Mouse (Mus musculus): ENCODE measurements around the gene Tcaf1. TPM values are rescaled to one million over a fixed set of nuclear protein-coding genes. Genes with fewer than 3 reads are reported as not detected.

The Tcaf1 gene
- polyA plus RNA-seq (2015; fragmentation: Nextera tagmentation; extraction: Ambion mirVana) = 206 and 210 TPM in 2 replicates

DNA sequence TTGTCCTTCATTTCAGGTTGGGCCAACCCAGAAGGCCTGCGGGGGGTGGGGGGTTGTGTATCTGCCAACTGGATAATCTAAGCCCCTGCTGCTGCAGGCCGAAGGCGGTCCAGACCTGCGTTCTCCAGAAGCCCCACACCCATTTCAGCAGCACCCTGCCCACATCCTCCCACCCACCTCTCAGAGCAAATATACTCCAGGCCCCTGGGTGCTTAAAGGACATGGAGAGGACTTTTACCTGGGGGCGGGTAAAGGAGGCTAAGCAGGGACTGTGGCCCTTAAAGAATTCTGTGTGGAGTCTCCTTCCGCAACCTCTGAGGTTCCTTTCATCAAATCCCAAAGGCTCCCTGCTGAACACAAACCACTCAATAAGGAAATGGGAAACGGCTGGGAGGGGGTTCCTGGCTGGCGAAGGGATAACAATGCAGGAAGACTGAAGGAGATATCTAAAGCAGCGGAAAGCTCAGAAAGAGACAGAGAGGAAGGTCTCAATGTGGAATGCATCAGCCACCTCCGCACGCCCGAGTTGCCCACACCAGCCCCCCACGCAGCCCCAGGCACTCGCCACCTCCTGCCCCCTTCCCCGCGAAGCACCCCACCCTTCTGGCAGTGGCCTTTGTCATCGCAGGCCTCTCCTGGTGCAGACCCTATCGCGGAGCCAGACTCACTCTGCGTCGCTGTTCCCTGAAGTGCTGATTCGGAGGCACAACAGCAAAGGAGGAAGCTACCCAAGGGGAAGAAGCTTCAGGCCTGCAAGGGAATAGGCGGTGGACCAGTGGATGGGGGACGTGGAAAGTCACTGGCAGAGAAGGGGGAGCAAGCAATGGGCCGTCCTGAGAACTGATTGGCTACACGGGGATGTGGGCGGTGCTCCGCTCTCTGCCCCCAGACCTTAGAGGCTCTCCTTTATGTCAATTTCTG, at the start of gene Tcaf1:
TSS of gene Tcaf1 (minus strand) at position 798 of the 921 bp plus-strand sequence.
- peak within 1 kb of the TSS; percentile 99 for H3K9ac ChIP-seq (replicated peaks)
- ATAC-seq (replicated peaks) = peak; percentile 100
- peak within 1 kb of the TSS; percentile 67 for H3K4me2 ChIP-seq (replicated peaks)
- peak within 1 kb of the TSS; percentile 99 for H3K27ac ChIP-seq (replicated peaks)
- no peaks in the 10 kb centered on the region for H3K9me3 ChIP-seq
- no peaks in the 10 kb centered on the region for H3K36me3 ChIP-seq
- peak within 1 kb of the TSS; percentile 85 for H3K4me3 ChIP-seq
- H3K4me1 ChIP-seq = peaks cover 25% of the 10 kb centered on the region
- under 1% methylated on average over 28 of the region's 28 CpGs for WGBS
- H3K27me3 ChIP-seq = no peaks in the 10 kb centered on the region

DNA sequence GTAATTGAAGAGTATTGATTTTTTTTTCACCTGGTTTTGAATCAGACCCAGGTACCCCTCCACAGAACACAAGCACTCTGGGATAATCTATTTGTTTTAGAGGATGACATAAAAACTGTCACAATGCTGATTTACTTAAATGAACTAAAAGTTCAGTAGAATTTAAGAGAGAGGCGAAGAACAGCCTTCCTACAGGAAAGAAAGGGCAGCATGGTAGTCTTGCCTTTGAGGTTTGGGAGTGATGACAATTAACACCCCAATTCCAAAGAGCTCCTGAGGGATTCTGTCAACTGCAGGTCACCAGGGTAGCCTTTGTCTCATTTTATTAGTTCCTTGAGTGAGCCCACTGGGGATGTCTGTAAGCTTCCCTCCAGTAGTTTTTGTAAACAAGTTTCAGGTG, 46.2 kb upstream of the Tcaf1 start, which contains the start of gene Olfr38:
TSS of gene Olfr38 (plus strand) at position 301 of the 400 bp plus-strand sequence.
- ATAC-seq (replicated peaks) = no peak

DNA sequence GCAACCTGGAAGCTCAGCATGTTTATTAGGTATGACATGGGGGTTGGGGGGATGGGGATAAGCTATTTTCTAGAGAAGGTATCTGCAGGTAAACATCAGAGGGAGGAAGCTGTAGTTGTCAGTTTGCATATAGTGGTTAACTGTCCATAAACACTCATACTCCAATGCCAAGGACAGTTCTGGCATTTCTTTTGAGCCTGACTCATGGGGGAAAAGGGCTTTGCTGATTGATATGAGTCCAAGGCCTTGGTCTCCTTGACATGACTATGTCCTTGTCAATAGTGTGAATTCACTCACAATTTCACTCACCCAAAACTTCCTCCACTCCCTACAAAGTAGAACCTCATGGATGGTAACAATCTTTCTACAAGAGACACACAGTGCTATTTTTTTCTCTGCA, 38.0 kb upstream of the Tcaf1 start:
- H3K27ac ChIP-seq (replicated peaks) = no peak overlapping the region
- H3K27me3 ChIP-seq = no peaks in the 10 kb centered on the region
- H3K36me3 ChIP-seq = no peaks in the 10 kb centered on the region
- H3K4me2 ChIP-seq (replicated peaks) = no peak overlapping the region
- no peak for ATAC-seq (replicated peaks)
- no peaks in the 10 kb centered on the region for H3K9me3 ChIP-seq
- no peak overlapping the region for H3K4me3 ChIP-seq
- H3K9ac ChIP-seq (replicated peaks) = no peak overlapping the region
- H3K4me1 ChIP-seq = no peaks in the 10 kb centered on the region

More for the DNA sequence above, 46.2 kb upstream of the Tcaf1 start, which contains the start of gene Olfr38:
- Histone ChIP-seq H3K4me1 (no peaks in the 10 kb centered on the region), H3K27me3 (no peaks in the 10 kb centered on the region), H3K27ac (replicated peaks) (no peak within 1 kb of the TSS), H3K36me3 (no peaks in the 10 kb centered on the region), H3K4me2 (replicated peaks) (no peak within 1 kb of the TSS), H3K4me3 (no peak within 1 kb of the TSS), H3K9ac (replicated peaks) (no peak within 1 kb of the TSS), H3K9me3 (no peaks in the 10 kb centered on the region)
- WGBS = 56% methylated on average over 1 of the region's 1 CpGs

DNA sequence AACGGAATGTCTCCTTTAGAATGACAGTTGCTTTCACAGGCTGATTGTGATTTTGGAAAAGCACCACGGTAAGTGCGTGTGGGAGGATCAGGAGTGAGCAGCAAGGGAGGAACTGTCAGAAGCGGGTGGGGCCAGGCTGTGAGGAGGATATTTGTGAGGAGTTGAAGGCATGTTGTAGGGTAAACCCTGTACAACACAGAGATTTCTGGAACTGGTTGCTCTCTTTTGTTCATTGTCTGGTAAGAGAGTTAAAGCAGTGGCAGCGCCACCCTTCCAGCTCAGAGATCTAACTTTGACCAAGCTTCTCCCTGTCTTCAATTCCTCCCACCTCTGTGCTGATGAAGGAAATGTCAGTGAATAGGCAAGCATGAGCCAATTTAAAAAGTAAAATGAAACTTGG, 32.4 kb upstream of the Tcaf1 start:
- 82% methylated on average over 5 of the region's 5 CpGs for WGBS
- H3K27ac ChIP-seq (replicated peaks) = no peak overlapping the region
- no peak for ATAC-seq (replicated peaks)

DNA sequence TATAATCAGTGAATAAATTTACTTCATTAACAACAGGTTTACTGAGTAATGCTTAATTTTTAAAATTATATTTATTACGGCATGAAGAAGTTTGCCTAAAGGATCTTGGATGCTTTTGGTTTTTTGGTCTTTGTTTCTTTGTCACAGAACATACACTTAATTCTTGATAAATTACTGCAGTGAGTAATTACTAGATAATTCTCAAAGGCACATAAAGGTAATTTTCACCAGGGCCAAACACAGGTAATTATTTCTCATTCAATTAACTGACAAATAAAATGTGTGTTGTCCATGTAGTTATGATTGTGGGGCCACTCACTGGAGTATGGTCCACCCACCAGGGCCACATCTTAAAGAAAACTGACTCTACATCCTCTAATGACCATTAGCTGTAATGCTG, 29.2 kb upstream of the Tcaf1 start, which contains the start of gene Olfr453:
TSS of gene Olfr453 (plus strand) at position 301 of the 400 bp plus-strand sequence.
- H3K9ac ChIP-seq (replicated peaks) = no peak within 1 kb of the TSS
- no peaks in the 10 kb centered on the region for H3K4me1 ChIP-seq
- 94% methylated on average over 1 of the region's 1 CpGs for WGBS

More for the DNA sequence above, 32.4 kb upstream of the Tcaf1 start:
- Histone ChIP-seq H3K9ac (replicated peaks) (no peak overlapping the region), H3K4me1 (no peaks in the 10 kb centered on the region), H3K36me3 (no peaks in the 10 kb centered on the region), H3K4me3 (no peak overlapping the region), H3K9me3 (no peaks in the 10 kb centered on the region), H3K27me3 (no peaks in the 10 kb centered on the region), H3K4me2 (replicated peaks) (no peak overlapping the region)

DNA sequence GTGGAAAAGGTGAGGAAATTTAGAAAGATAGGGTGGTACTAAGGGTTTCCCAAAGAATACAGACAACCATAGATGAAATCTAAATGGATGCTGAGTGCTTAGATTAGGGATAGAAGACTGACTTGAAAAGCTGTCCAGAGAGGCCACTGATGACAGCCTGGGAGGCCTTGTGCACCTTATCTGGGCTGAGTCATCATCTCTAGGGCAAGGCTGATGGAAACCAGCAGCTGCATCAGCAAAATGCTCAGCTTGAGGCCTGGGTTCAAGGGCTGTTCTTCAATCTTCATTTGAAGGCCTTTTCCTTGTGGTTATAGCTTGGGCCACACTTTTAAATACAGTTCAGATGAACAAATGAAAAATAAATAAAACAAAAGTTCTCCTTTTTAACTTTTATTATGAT, 8.1 kb upstream of the Tcaf1 start:
- Histone ChIP-seq H3K36me3 (no peaks in the 10 kb centered on the region), H3K4me2 (replicated peaks) (no peak overlapping the region), H3K9me3 (no peaks in the 10 kb centered on the region), H3K9ac (replicated peaks) (no peak overlapping the region), H3K27ac (replicated peaks) (no peak overlapping the region), H3K27me3 (no peaks in the 10 kb centered on the region), H3K4me1 (no peaks in the 10 kb centered on the region), H3K4me3 (no peak overlapping the region)
- no peak for ATAC-seq (replicated peaks)

More for the DNA sequence above, 29.2 kb upstream of the Tcaf1 start, which contains the start of gene Olfr453:
- no peak for ATAC-seq (replicated peaks)
- Histone ChIP-seq H3K4me3 (no peak within 1 kb of the TSS), H3K36me3 (no peaks in the 10 kb centered on the region), H3K4me2 (replicated peaks) (no peak within 1 kb of the TSS), H3K9me3 (no peaks in the 10 kb centered on the region), H3K27ac (replicated peaks) (no peak within 1 kb of the TSS), H3K27me3 (no peaks in the 10 kb centered on the region)

DNA sequence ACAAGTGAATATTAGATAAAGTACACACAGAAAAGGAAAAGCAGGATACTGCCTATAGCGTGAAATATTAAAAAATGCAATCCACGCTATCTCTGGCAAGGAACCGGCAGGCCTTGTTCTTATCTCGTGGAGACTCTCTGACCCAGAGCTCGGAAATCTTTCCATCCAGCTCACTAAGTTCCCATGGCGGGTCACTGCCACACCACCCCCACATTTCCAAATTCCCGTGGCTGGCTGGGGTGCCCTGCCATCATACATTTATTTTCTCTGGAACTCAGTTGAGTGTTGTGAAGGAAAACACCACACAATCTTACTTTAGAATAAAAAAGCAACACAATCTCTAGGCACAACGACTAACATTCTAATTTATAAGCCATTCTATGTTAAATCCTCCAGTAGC, 4.8 kb upstream of the Tcaf1 start:
- WGBS = 74% methylated on average over 8 of the region's 8 CpGs
- no peaks in the 10 kb centered on the region for H3K9me3 ChIP-seq
- no peaks in the 10 kb centered on the region for H3K36me3 ChIP-seq
- no peak overlapping the region for H3K4me3 ChIP-seq
- no peaks in the 10 kb centered on the region; the same call in 1 of the 2 replicates for H3K4me1 ChIP-seq
- H3K27ac ChIP-seq (replicated peaks) = no peak overlapping the region
- no peak for ATAC-seq (replicated peaks)
- no peak overlapping the region for H3K9ac ChIP-seq (replicated peaks)
- no peaks in the 10 kb centered on the region for H3K27me3 ChIP-seq
- H3K4me2 ChIP-seq (replicated peaks) = no peak overlapping the region

DNA sequence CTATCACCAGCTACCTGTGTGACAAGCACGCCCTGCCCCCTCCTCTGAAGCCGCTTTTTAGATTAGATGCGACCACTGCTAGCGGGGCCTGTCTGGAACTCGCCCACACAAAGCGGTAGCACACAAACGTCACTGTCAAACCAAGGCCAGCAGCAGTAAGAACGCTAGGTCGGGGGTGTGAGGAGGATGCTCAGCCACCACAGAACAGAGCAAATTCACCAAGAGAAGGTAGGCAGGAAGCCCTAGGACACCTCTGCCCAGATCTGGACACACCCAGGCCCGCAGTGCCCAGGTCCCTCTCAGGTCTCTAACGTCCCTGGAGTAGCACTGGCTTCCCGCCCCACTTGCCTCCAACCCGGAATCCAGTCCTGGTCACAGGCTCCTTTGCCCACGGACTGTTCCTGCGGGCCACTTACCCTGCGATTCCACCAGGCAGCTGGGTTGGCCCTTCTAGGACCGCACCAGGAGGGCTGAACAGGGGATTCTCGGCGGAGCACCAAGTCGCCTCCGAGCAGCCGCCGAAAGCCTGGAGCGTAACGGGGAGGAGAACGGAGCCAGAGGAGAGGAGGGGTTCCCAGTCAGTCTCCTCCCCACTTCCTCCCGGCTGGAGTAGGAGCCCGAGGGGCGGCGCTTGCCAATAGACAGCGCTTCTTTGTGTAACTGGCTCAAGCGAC, 17.2 kb downstream of the Tcaf1 start:
- peak overlapping the region; percentile 96 for H3K4me3 ChIP-seq
- under 1% methylated on average over 32 of the region's 32 CpGs for WGBS
- no peaks in the 10 kb centered on the region for H3K27me3 ChIP-seq
- H3K36me3 ChIP-seq = peaks cover 11% of the 10 kb centered on the region
- H3K9ac ChIP-seq (replicated peaks) = peak overlapping the region; percentile 98
- peak; percentile 96 for ATAC-seq (replicated peaks)
- H3K4me2 ChIP-seq (replicated peaks) = peak overlapping the region; percentile 62
- H3K27ac ChIP-seq (replicated peaks) = peak overlapping the region; percentile 99
- 0 out of 2 replicates have a peak, but pooled peaks cover under 1% of the 10 kb centered on the region for H3K9me3 ChIP-seq
- H3K4me1 ChIP-seq = peaks cover 24% of the 10 kb centered on the region

DNA sequence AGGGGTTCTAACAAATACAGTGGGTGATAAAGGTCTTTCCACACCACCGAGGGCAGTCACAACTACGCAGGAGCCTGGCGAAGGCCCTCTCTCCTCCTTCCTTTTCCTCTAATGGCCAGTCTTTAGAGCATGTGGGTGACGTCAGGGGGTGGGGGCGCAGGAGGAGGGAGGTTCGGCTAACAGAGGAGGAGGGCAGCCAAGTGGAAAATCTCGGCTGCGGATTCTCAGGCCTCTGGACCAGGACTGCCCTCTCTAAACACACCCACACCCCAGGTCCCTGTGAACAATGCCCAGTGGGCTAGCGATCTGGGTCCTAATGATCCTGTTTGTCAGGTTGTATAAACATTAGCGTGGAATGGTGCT, 17.8 kb downstream of the Tcaf1 start:
- H3K9me3 ChIP-seq = no peaks in the 10 kb centered on the region
- peak overlapping the region; percentile 62 for H3K4me2 ChIP-seq (replicated peaks)
- peak; percentile 82 for ATAC-seq (replicated peaks)
- no peaks in the 10 kb centered on the region for H3K27me3 ChIP-seq
- peaks cover 10% of the 10 kb centered on the region; the same call in 1 of the 2 replicates for H3K36me3 ChIP-seq
- peaks cover 24% of the 10 kb centered on the region for H3K4me1 ChIP-seq
- WGBS = 0% methylated on average over 10 of the region's 10 CpGs
- H3K4me3 ChIP-seq = peak overlapping the region; percentile 96
- peak overlapping the region; percentile 99 for H3K27ac ChIP-seq (replicated peaks)
- H3K9ac ChIP-seq (replicated peaks) = peak overlapping the region; percentile 98

DNA sequence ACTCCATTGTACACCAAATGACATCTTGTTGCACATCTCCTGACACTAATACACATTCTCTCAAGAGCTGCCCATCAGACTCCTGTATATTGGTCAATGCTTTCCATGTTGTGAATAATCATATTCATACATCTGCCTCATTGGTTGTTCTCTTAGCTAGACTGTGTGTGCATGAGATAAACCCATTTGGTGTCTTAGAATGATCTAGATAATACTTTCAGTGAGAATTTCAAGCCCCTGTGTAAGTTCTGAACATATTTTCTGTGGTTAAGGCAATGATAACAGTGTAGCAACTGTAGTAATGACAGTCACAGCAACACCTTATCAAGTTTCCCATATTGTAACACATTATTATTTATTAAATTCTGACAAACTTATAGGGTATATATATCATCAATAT, 20.1 kb downstream of the Tcaf1 start:
- no peak overlapping the region for H3K4me3 ChIP-seq
- no peak overlapping the region for H3K9ac ChIP-seq (replicated peaks)
- no peak for ATAC-seq (replicated peaks)
- no peaks in the 10 kb centered on the region for H3K9me3 ChIP-seq
- peaks cover 23% of the 10 kb centered on the region for H3K36me3 ChIP-seq
- peaks cover 24% of the 10 kb centered on the region for H3K4me1 ChIP-seq
- no peaks in the 10 kb centered on the region for H3K27me3 ChIP-seq
- H3K27ac ChIP-seq (replicated peaks) = no peak overlapping the region
- H3K4me2 ChIP-seq (replicated peaks) = no peak overlapping the region

DNA sequence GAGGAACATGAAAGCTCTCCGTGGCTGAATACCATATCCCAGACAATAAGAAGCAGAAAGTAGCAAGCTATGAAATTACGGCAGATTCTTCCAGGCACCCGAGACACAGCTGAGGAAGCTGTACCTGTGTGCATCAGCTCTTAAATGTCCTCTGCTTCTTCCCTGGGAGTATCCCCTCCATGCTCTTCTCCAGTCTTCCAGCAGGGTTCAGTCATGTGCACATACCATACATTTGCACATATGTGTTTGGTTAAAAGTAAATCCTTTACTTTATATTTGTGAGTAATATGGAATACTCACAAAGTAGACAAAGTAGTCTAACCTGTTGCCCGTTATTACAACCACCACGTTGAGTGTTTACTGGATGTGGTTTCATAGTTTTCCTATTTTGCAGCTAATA, 22.0 kb downstream of the Tcaf1 start:
- Histone ChIP-seq H3K4me3 (no peak overlapping the region), H3K4me1 (peaks cover 19% of the 10 kb centered on the region), H3K36me3 (peaks cover 34% of the 10 kb centered on the region), H3K9me3 (no peaks in the 10 kb centered on the region), H3K27me3 (no peaks in the 10 kb centered on the region), H3K9ac (replicated peaks) (no peak overlapping the region), H3K4me2 (replicated peaks) (no peak overlapping the region), H3K27ac (replicated peaks) (no peak overlapping the region)
- 92% methylated on average over 5 of the region's 5 CpGs for WGBS
- ATAC-seq (replicated peaks) = no peak

DNA sequence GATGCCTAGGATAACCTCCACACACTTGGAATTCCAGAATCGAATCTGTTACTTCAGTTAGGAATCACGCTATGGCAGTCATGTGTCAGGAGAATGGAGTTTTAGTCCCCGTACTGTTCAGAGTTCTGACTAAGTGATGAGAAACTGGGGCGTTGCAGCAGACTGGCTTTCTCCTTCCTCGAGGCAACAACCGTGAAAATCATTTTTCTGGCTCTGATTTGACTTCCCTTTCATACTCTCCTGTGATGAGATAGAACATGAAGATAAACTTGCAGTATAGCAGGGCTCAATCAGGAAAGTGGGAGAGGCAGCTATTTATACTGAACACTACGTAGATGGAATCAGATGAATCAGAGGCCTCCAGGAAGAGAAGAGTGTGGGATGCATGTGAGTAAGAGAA, 29.8 kb downstream of the Tcaf1 start:
- 88% methylated on average over 7 of the region's 7 CpGs for WGBS
- Histone ChIP-seq H3K27ac (replicated peaks) (no peak overlapping the region), H3K4me2 (replicated peaks) (no peak overlapping the region), H3K27me3 (no peaks in the 10 kb centered on the region), H3K9ac (replicated peaks) (no peak overlapping the region), H3K4me3 (no peak overlapping the region), H3K9me3 (no peaks in the 10 kb centered on the region), H3K4me1 (no peaks in the 10 kb centered on the region), H3K36me3 (peaks cover 64% of the 10 kb centered on the region)
- no peak for ATAC-seq (replicated peaks)
